Mouse (Mus musculus) embryonic fibroblast, embryonic 13.5 days (primary cell): ENCODE results near the gene Crlf1.
A peak's percentile ranks its signal among the peaks of the same experiment; 100 is the strongest.

Experiments
- CTCF ChIP-seq: IDR thresholded peaks from 2 replicates; pipeline ENCODE4 v1.5.1; 2011; ENCODE audit warnings: mild to moderate bottlenecking, control low read depth, low read length, moderate library complexity, borderline replicate concordance; ENCODE audit not compliant: insufficient read depth
- POLR2A ChIP-seq: IDR thresholded peaks from 2 replicates; pipeline ENCODE4 v1.6.1; 2011; ENCODE audit warnings: low read depth, mild to moderate bottlenecking, control low read depth, low read length, moderate library complexity

GRCm38 (mm10) chr8:70522592-70523403, 29.8 kb downstream of the Crlf1 start:
- TF ChIP-seq POLR2A (peak; percentile 54), CTCF (0 out of 2 replicates have a peak, but pooled peaks have one; percentile 19)
